Mouse (Mus musculus) C2C12 (cell line): ENCODE measurements at regions not wholly inside any gene's neighbourhood (a gene's known extent, or its start where the extent isn't known, plus 50 kb on each side); places are given as distances from the start of the nearest gene placed in this dataset.

Source experiments
- H3K27me3 ChIP-seq: one replicate; pipeline ENCODE4 v1.6.1; 2011; ENCODE audit not compliant: control insufficient read depth, insufficient read depth, insufficient read length
- H3K36me3 ChIP-seq: one replicate; pipeline ENCODE4 v1.6.1; 2011; ENCODE audit not compliant: control insufficient read depth, insufficient read depth
- H3K4me3 ChIP-seq: one replicate; pipeline ENCODE4 v1.5.1; 2011; ENCODE audit warnings: mild to moderate bottlenecking, control low read depth; ENCODE audit not compliant: poor library complexity, insufficient read depth, severe bottlenecking
- H3K79me2 ChIP-seq: one replicate; pipeline ENCODE4 v1.6.1; 2011; ENCODE audit not compliant: control insufficient read depth, insufficient read depth
- H3K79me3 ChIP-seq: one replicate; pipeline ENCODE4 v1.6.1; 2011; ENCODE audit warnings: low read depth, control low read depth
- H3ac ChIP-seq: one replicate; pipeline ENCODE3; 2011; ENCODE audit warnings: low read depth; ENCODE audit not compliant: control insufficient read depth, insufficient read length
- CEBPB ChIP-seq: IDR thresholded peaks from one replicate; pipeline ENCODE4 v1.6.1; 2011; ENCODE audit warnings: low read depth, mild to moderate bottlenecking, control low read depth, moderate library complexity
- CTCF ChIP-seq: IDR thresholded peaks from one replicate; pipeline ENCODE4 v1.5.1; 2011; ENCODE audit not compliant: control insufficient read depth, insufficient read depth, insufficient read length
- FOSL1 ChIP-seq: IDR thresholded peaks from one replicate; pipeline ENCODE4 v1.8.0; 2011; ENCODE audit warnings: mild to moderate bottlenecking, low read length; ENCODE audit not compliant: poor library complexity, insufficient read depth, severe bottlenecking
- MAX ChIP-seq: IDR thresholded peaks from one replicate; pipeline ENCODE4 v1.6.1; 2011; ENCODE audit warnings: mild to moderate bottlenecking, control low read depth
- MYOD1 ChIP-seq: IDR thresholded peaks from one replicate; pipeline ENCODE4 v1.6.1; 2011; ENCODE audit warnings: low read depth; ENCODE audit not compliant: control insufficient read depth, insufficient read length
- MYOG ChIP-seq: IDR thresholded peaks from one replicate; pipeline ENCODE4 v1.6.1; 2011; ENCODE audit not compliant: control insufficient read depth, insufficient read length; ENCODE audit errors: extremely low read depth
- USF1 ChIP-seq: IDR thresholded peaks from one replicate; pipeline ENCODE4 v1.6.1; 2011; ENCODE audit warnings: low read depth, mild to moderate bottlenecking, control low read depth, moderate library complexity

GRCm38 (mm10) chr2:50513276-50513675, 216.7 kb upstream of the Mmadhc start:
- no peaks in the 10 kb centered on the region for H3K79me2 ChIP-seq
- TF ChIP-seq CTCF (no peak), MAX (no peak), FOSL1 (no peak), CEBPB (no peak), USF1 (no peak), MYOD1 (no peak), MYOG (no peak)
- no peak overlapping the region for H3ac ChIP-seq
- H3K79me3 ChIP-seq = no peaks in the 10 kb centered on the region
- no peaks in the 10 kb centered on the region for H3K36me3 ChIP-seq
- H3K27me3 ChIP-seq = no peaks in the 10 kb centered on the region
- no peak overlapping the region for H3K4me3 ChIP-seq

DNA sequence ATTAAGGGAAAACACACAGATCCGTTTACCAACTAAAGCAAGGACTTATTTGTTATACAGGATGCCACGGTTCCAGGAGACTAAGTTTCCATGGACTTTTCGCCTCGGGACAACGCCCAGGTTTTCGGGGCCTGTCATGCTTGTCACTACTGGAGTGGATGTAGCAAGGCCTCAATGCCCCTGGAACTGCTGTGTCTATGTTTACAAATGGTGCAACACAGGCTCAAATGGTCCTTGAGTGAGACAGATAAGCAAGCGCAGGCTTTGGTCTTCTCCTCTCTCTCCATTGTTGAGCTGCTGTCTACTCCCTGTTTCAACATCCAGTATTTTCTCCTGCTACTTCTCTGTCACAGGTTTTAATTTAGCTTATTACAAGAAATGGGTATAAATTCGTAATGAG, 202.1 kb upstream of the Mmadhc start:
- Histone ChIP-seq H3K36me3 (no peaks in the 10 kb centered on the region), H3K27me3 (no peaks in the 10 kb centered on the region), H3K79me3 (no peaks in the 10 kb centered on the region), H3ac (no peak overlapping the region), H3K79me2 (no peaks in the 10 kb centered on the region), H3K4me3 (no peak overlapping the region)
- TF ChIP-seq FOSL1 (no peak), CEBPB (no peak), MYOD1 (no peak), USF1 (no peak)

DNA sequence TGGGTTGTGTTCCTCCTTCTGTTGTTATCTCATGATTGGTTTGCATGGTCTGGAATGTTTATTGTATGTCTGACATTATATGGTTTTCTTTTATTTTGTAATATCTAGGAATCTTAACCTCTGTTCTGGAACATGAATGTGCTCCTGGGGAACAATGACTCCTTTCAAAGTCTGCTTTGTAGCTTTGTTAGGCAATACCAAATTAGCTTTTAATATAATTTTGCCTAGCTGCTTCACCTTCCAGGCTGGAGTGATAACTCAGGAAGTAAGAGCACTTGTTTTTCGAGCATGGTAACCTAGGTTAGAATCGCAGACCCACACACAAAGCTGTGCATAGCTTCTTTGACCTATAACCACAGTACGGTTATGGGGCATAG, 199.4 kb upstream of the Mmadhc start:
- Histone ChIP-seq H3K4me3 (no peak overlapping the region), H3K79me3 (no peaks in the 10 kb centered on the region), H3K27me3 (no peaks in the 10 kb centered on the region), H3K36me3 (no peaks in the 10 kb centered on the region), H3ac (no peak overlapping the region), H3K79me2 (no peaks in the 10 kb centered on the region)
- no peak for TF ChIP-seq CTCF

GRCm38 (mm10) chr2:50495141-50496056, 198.8 kb upstream of the Mmadhc start:
- Histone ChIP-seq H3K27me3 (no peaks in the 10 kb centered on the region), H3K36me3 (no peaks in the 10 kb centered on the region), H3K79me2 (no peaks in the 10 kb centered on the region), H3K79me3 (no peaks in the 10 kb centered on the region), H3K4me3 (no peak overlapping the region), H3ac (no peak overlapping the region)
- TF ChIP-seq CEBPB = no peak
- TF ChIP-seq MYOD1 = no peak
- TF ChIP-seq FOSL1 = no peak
- TF ChIP-seq CTCF = no peak
- TF ChIP-seq MAX = no peak
- no peak for TF ChIP-seq MYOG

- H3ac ChIP-seq = no peak overlapping the region
- no peak overlapping the region for H3K4me3 ChIP-seq
- H3K79me2 ChIP-seq = no peaks in the 10 kb centered on the region
- no peaks in the 10 kb centered on the region for H3K79me3 ChIP-seq
- H3K36me3 ChIP-seq = no peaks in the 10 kb centered on the region
- TF ChIP-seq USF1 = no peak
- TF ChIP-seq MAX = no peak
- peak; percentile 25 for TF ChIP-seq MYOD1
- no peaks in the 10 kb centered on the region for H3K27me3 ChIP-seq
Observed at GRCm38 (mm10) chr2:50493597-50494335, 197.2 kb upstream of the Mmadhc start.

DNA sequence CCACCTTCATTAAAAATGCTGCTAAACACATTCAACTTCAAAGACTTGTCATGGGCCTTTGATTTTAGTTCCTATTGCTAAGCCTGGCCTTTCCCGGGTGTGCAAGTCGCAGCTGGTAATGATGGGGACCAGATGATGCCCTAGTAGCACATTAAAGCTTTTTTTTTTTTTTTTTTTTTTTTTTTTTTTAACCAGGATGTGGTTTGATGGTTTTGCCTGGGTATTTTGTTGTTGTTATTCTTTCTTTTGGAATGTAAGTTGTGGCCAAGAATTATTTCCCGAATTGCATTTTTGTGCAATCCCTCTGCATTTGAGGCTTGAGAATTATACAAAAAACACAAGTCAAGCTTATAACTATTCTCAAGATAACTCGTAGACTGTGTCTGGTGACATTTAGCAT, 167.2 kb upstream of the Mmadhc start:
- Histone ChIP-seq H3ac (no peak overlapping the region), H3K79me2 (no peaks in the 10 kb centered on the region), H3K36me3 (no peaks in the 10 kb centered on the region), H3K27me3 (no peaks in the 10 kb centered on the region), H3K79me3 (no peaks in the 10 kb centered on the region), H3K4me3 (no peak overlapping the region)
- TF ChIP-seq MYOD1 = peak; percentile 7
- no peak for TF ChIP-seq MYOG
- TF ChIP-seq FOSL1 = no peak
- peak; percentile 76 for TF ChIP-seq MAX
- TF ChIP-seq CTCF = no peak
- no peak for TF ChIP-seq USF1
- peak; percentile 92 for TF ChIP-seq CEBPB
